Comparison of ENCODE assay signal across 25 mouse cellular contexts in genomic region chr4:154037123-154037522, GRCm38 (mm10). TPM values are rescaled to one million over a fixed set of nuclear protein-coding genes. Genes with fewer than 3 reads are reported as not detected.
"Had no signal": no experiment of that assay in that cellular context is flagged by ENCODE, and none has a peak within 500 bp of the region (broad histone marks: within the 10 kb centered on the region; RNA-seq: fewer than 3 reads in every experiment).

No protein-coding gene starts in this region.

- H3K4me2 ChIP-seq: lung, embryonic 14.5 days; midbrain, embryonic 12.5 days; neural tube, embryonic 13.5 days; neural tube, embryonic 15.5 days had no signal

- DNase-seq: lung, embryonic 14.5 days; lung, postnatal 10 days; midbrain, embryonic 14.5 days; retina, postnatal 1 day; right cerebral cortex, adult 18-20 months; right cerebral cortex, postnatal 25 days; right cerebral cortex, postnatal 4 days; spleen, adult 18-20 months; thymus, adult 18-20 months; thymus, postnatal 14 days; thymus, postnatal 36 days had no signal

- H3K36me3 ChIP-seq: midbrain, embryonic 10.5 days; midbrain, embryonic 12.5 days; neural tube, embryonic 13.5 days; neural tube, embryonic 15.5 days had no signal

- H3K4me1 ChIP-seq: midbrain, embryonic 10.5 days; midbrain, embryonic 12.5 days; neural tube, embryonic 13.5 days; neural tube, embryonic 15.5 days had no signal

- H3K27ac ChIP-seq: midbrain, embryonic 10.5 days; midbrain, embryonic 12.5 days; neural tube, embryonic 13.5 days; neural tube, embryonic 15.5 days had no signal

- H3K27me3 ChIP-seq: midbrain, embryonic 12.5 days; neural tube, embryonic 15.5 days had no signal

- H3K4me3 ChIP-seq: midbrain, embryonic 10.5 days; midbrain, embryonic 12.5 days; myocyte; neural tube, embryonic 13.5 days; neural tube, embryonic 15.5 days had no signal

- H3K9ac ChIP-seq: lung, embryonic 14.5 days; midbrain, embryonic 12.5 days; neural tube, embryonic 13.5 days; neural tube, embryonic 15.5 days had no signal

- ATAC-seq: midbrain, embryonic 16.5 days had no signal

- H3K9me3 ChIP-seq: midbrain, embryonic 10.5 days; midbrain, embryonic 12.5 days; neural tube, embryonic 13.5 days; neural tube, embryonic 15.5 days had no signal

RNA-seq across cellular contexts. Expression of gene Ccdc27, which starts 5.4 kb away (rescaled TPM):
- total RNA-seq: megakaryocyte, adult 5-6 weeks; megakaryocyte-erythroid progenitor cell, adult 5-6 weeks had no signal
- polyA plus RNA-seq: lung, embryonic 16.5 days; midbrain, embryonic 10.5 days; midbrain, embryonic 12.5 days; midbrain, embryonic 14.5 days; midbrain, embryonic 16.5 days; myocyte; neural tube, embryonic 11.5 days; neural tube, embryonic 13.5 days; neural tube, embryonic 15.5 days; small intestine, adult 2 months; stomach, embryonic 14.5 days; stomach, embryonic 16.5 days; thymus, postnatal 0 days had no signal
